Mouse (Mus musculus) liver, adult 2 months (tissue): Measurements from ENCODE around the gene Metrn.

ENCODE experiments used
- CTCF ChIP-seq: fragments of 200-500 bp; IDR thresholded peaks from 2 replicates; pipeline ENCODE4 v1.5.1; 2011; ENCODE audit warnings: low read depth, low read length, control low read depth
- POLR2A ChIP-seq: fragments of 200-500 bp; IDR thresholded peaks from 2 replicates; pipeline ENCODE4 v1.6.1; 2011; ENCODE audit warnings: low read length, control low read depth; ENCODE audit not compliant: insufficient read depth; ENCODE audit errors: extremely low read depth

- peak; percentile 77 for TF ChIP-seq CTCF
- TF ChIP-seq POLR2A: no peak
Measured at GRCm38 (mm10) chr17:25813471-25813870, 16.5 kb upstream of the Metrn start.
